Mouse (Mus musculus): ENCODE results near the gene Eng. TPM values are rescaled to one million over a fixed set of nuclear protein-coding genes. Genes with fewer than 3 reads are reported as not detected.

Eng gene
- polyA plus RNA-seq, 1 experiment, result 1.1 TPM

GRCm38 (mm10) chr2:32661509-32662107 lies 15.2 kb downstream of the Eng start:
- Histone ChIP-seq H3K79me2 (ENCODE audit: control insufficient read depth, insufficient read depth) (no peaks in the 10 kb centered on the region), H3K36me3 (ENCODE audit: control insufficient read depth, insufficient read depth) (no peaks in the 10 kb centered on the region), H3K27me3 (ENCODE audit: control insufficient read depth, insufficient read depth, insufficient read length) (no peaks in the 10 kb centered on the region), H3K79me3 (ENCODE audit: low read depth) (no peaks in the 10 kb centered on the region), H3K4me3 (ENCODE audit: insufficient read depth, poor library complexity, severe bottlenecking) (no peak overlapping the region), H3ac (ENCODE audit: control insufficient read depth, insufficient read length, low read depth) (no peak overlapping the region)
- TF ChIP-seq FOSL1 (IDR thresholded peaks at IDR 0.05; ENCODE audit: insufficient read depth, low read length, poor library complexity, severe bottlenecking) (no peak), CEBPB (IDR thresholded peaks at IDR 0.05; ENCODE audit: low read depth) (no peak), USF1 (IDR thresholded peaks at IDR 0.05; ENCODE audit: low read depth) (no peak), MYOD1 (IDR thresholded peaks at IDR 0.05; ENCODE audit: control insufficient read depth, insufficient read length, low read depth) (no peak), MYOG (IDR thresholded peaks at IDR 0.05; ENCODE audit: control insufficient read depth, extremely low read depth, insufficient read length) (no peak), CTCF (IDR thresholded peaks at IDR 0.05; ENCODE audit: control insufficient read depth, insufficient read depth, insufficient read length) (no peak), MAX (IDR thresholded peaks at IDR 0.05) (no peak)

DNA sequence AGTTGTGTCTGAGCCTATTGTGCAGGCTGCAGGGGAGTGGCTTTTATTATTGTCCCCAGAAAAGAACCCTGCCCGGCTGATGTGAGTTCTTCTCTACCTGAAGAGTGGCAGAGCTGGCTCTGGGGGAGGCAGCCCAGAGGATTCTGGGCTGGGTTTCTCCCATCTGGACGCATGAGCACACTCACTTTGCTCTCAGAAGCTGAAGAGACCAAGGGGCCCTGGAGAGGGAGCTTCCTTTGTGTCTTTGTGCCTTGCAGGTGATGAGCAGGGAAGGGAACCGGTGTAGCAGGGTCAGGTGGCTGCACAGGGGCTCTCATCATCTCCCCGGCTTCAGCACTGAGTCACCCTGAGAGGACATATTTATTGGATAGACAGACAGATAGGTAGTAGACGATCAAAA lies 15.9 kb downstream of the Eng start:
- Histone ChIP-seq H3K79me2 (ENCODE audit: control insufficient read depth, insufficient read depth) (no peaks in the 10 kb centered on the region), H3K4me3 (ENCODE audit: insufficient read depth, poor library complexity, severe bottlenecking) (no peak overlapping the region), H3K27me3 (ENCODE audit: control insufficient read depth, insufficient read depth, insufficient read length) (no peaks in the 10 kb centered on the region), H3K36me3 (ENCODE audit: control insufficient read depth, insufficient read depth) (no peaks in the 10 kb centered on the region), H3ac (ENCODE audit: control insufficient read depth, insufficient read length, low read depth) (no peak overlapping the region), H3K79me3 (ENCODE audit: low read depth) (no peaks in the 10 kb centered on the region)
- no peak for TF ChIP-seq CTCF (IDR thresholded peaks at IDR 0.05; ENCODE audit: control insufficient read depth, insufficient read depth, insufficient read length)
- TF ChIP-seq MAX (IDR thresholded peaks at IDR 0.05), result no peak
- TF ChIP-seq USF1 (IDR thresholded peaks at IDR 0.05; ENCODE audit: low read depth), result no peak
- TF ChIP-seq MYOD1 (IDR thresholded peaks at IDR 0.05; ENCODE audit: control insufficient read depth, insufficient read length, low read depth), result no peak
- no peak for TF ChIP-seq CEBPB (IDR thresholded peaks at IDR 0.05; ENCODE audit: low read depth)
- no peak for TF ChIP-seq FOSL1 (IDR thresholded peaks at IDR 0.05; ENCODE audit: insufficient read depth, low read length, poor library complexity, severe bottlenecking)
- no peak for TF ChIP-seq MYOG (IDR thresholded peaks at IDR 0.05; ENCODE audit: control insufficient read depth, extremely low read depth, insufficient read length)

DNA sequence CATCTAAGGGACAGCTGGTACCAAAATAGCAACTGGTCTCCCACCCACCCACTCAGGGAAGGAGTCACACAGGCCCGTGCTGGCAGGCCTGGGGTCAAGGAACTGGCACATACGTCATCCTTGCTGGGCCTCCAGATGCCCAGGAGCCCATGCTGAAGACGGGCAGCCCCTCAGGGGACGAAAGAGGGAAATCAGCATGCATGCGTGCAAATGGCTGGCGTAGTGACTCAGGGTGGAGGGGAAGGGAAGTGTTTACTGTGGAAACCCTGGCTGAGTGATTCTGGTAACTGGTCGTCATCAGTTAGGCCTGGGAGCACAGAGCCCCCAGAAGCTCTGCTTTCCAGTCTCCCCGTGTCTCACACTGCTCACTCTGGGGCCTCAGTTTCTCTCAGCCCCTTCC lies 18.9 kb downstream of the Eng start:
- H3K79me2 ChIP-seq (ENCODE audit: control insufficient read depth, insufficient read depth), result no peaks in the 10 kb centered on the region
- H3K79me3 ChIP-seq (ENCODE audit: low read depth), result no peaks in the 10 kb centered on the region
- no peaks in the 10 kb centered on the region for H3K27me3 ChIP-seq (ENCODE audit: control insufficient read depth, insufficient read depth, insufficient read length)
- no peak overlapping the region for H3K4me3 ChIP-seq (ENCODE audit: insufficient read depth, poor library complexity, severe bottlenecking)
- TF ChIP-seq FOSL1 (IDR thresholded peaks at IDR 0.05; ENCODE audit: insufficient read depth, low read length, poor library complexity, severe bottlenecking) (no peak), CTCF (IDR thresholded peaks at IDR 0.05; ENCODE audit: control insufficient read depth, insufficient read depth, insufficient read length) (no peak), MYOG (IDR thresholded peaks at IDR 0.05; ENCODE audit: control insufficient read depth, extremely low read depth, insufficient read length) (no peak)
- no peak overlapping the region for H3ac ChIP-seq (ENCODE audit: control insufficient read depth, insufficient read length, low read depth)
- H3K36me3 ChIP-seq (ENCODE audit: control insufficient read depth, insufficient read depth), result no peaks in the 10 kb centered on the region

DNA sequence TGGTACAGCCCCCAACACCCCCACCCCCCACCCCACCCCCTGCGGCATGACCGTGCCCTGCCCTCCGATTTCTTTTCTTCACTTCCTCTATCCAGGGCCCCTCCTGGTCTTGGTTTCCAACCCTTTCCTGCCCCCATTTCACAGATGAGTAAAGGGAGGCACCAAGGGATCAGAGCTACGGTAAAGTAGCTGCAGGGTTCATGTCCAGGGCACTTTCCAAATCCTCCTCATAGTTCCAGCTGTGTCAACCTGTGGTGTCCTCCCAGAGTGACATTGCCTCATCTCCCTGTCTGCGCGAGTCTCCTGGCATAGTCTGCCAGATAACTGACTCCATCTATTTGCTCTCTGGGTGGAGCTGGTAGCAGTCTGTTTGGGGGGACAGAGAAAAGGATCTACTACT lies 19.5 kb downstream of the Eng start:
- Histone ChIP-seq H3K27me3 (ENCODE audit: control insufficient read depth, insufficient read depth, insufficient read length) (no peaks in the 10 kb centered on the region), H3K79me3 (ENCODE audit: low read depth) (no peaks in the 10 kb centered on the region), H3K36me3 (ENCODE audit: control insufficient read depth, insufficient read depth) (no peaks in the 10 kb centered on the region), H3ac (ENCODE audit: control insufficient read depth, insufficient read length, low read depth) (no peak overlapping the region), H3K4me3 (ENCODE audit: insufficient read depth, poor library complexity, severe bottlenecking) (no peak overlapping the region), H3K79me2 (ENCODE audit: control insufficient read depth, insufficient read depth) (no peaks in the 10 kb centered on the region)
- no peak for TF ChIP-seq FOSL1 (IDR thresholded peaks at IDR 0.05; ENCODE audit: insufficient read depth, low read length, poor library complexity, severe bottlenecking)
- TF ChIP-seq CEBPB (IDR thresholded peaks at IDR 0.05; ENCODE audit: low read depth), result no peak
- TF ChIP-seq MYOG (IDR thresholded peaks at IDR 0.05; ENCODE audit: control insufficient read depth, extremely low read depth, insufficient read length), result no peak
- TF ChIP-seq USF1 (IDR thresholded peaks at IDR 0.05; ENCODE audit: low read depth), result no peak
- TF ChIP-seq CTCF (IDR thresholded peaks at IDR 0.05; ENCODE audit: control insufficient read depth, insufficient read depth, insufficient read length), result no peak
- TF ChIP-seq MAX (IDR thresholded peaks at IDR 0.05), result no peak
- TF ChIP-seq MYOD1 (IDR thresholded peaks at IDR 0.05; ENCODE audit: control insufficient read depth, insufficient read length, low read depth), result no peak

DNA sequence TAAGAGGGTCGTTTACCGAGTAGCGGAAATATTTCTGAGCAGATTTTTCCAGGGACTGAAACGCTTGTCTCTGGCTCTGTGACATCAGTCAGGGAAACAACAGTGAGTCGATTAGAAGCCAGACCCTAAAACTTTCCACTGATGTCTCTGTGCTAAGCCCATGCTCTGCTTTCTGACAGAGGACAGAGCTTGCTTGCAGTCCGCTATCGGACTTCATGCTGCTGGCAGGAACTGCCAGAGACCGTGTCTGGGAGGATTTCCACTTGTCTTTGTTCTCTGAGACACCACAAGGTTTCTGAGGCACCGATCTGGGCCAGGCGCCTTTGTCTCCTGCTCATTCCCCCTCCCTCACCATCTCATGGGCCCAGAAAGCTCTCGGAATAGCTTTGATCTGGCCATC lies 21.4 kb downstream of the Eng start:
- Histone ChIP-seq H3K36me3 (ENCODE audit: control insufficient read depth, insufficient read depth) (no peaks in the 10 kb centered on the region), H3K79me2 (ENCODE audit: control insufficient read depth, insufficient read depth) (no peaks in the 10 kb centered on the region), H3K27me3 (ENCODE audit: control insufficient read depth, insufficient read depth, insufficient read length) (no peaks in the 10 kb centered on the region)

DNA sequence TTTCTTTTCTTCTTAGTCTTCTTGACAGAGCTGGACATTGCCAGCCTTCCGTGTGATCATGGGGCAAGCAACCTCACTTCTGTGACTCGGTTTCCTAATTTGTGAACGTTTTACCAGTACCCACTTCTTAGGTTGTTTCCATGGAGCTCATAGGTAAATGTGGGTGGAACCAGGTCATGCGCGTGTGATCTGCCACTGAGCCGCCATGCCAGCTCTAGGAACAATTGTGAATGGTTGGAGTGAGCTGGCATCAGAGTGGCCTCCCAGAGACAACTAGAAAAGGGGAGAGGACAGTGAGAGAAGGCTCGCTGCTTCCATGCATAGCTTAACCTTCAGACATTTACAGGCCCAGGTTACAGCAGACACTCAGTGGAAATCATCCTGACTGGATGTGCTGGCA lies 21.8 kb downstream of the Eng start:
- Histone ChIP-seq H3K79me3 (ENCODE audit: low read depth) (no peaks in the 10 kb centered on the region), H3K4me3 (ENCODE audit: insufficient read depth, poor library complexity, severe bottlenecking) (no peak overlapping the region), H3K79me2 (ENCODE audit: control insufficient read depth, insufficient read depth) (no peaks in the 10 kb centered on the region), H3K27me3 (ENCODE audit: control insufficient read depth, insufficient read depth, insufficient read length) (no peaks in the 10 kb centered on the region), H3ac (ENCODE audit: control insufficient read depth, insufficient read length, low read depth) (no peak overlapping the region), H3K36me3 (ENCODE audit: control insufficient read depth, insufficient read depth) (no peaks in the 10 kb centered on the region)
- no peak for TF ChIP-seq FOSL1 (IDR thresholded peaks at IDR 0.05; ENCODE audit: insufficient read depth, low read length, poor library complexity, severe bottlenecking)
- TF ChIP-seq MYOD1 (IDR thresholded peaks at IDR 0.05; ENCODE audit: control insufficient read depth, insufficient read length, low read depth), result no peak

More for the DNA sequence above, 21.4 kb downstream of the Eng start:
- Histone ChIP-seq H3ac (ENCODE audit: control insufficient read depth, insufficient read length, low read depth) (no peak overlapping the region), H3K79me3 (ENCODE audit: low read depth) (no peaks in the 10 kb centered on the region), H3K4me3 (ENCODE audit: insufficient read depth, poor library complexity, severe bottlenecking) (no peak overlapping the region)
- TF ChIP-seq MAX (IDR thresholded peaks at IDR 0.05), result no peak

All from C2C12 (cell line).